Mouse (Mus musculus) thymus, adult 2 months (tissue): ENCODE measurements at regions not wholly inside any gene's neighbourhood (a gene's known extent, or its start where the extent isn't known, plus 50 kb on each side); places are given as distances from the start of the nearest gene placed in this dataset.

Experiments
- DNase-seq: peaks from one replicate; pipeline ENCODE4 v3.0.0; 2021
- H3K27ac ChIP-seq: fragments of 200-500 bp; 2 replicates; pipeline ENCODE4 v1.5.1; 2012; ENCODE audit warnings: low read length, control low read depth; ENCODE audit not compliant: control insufficient read depth, insufficient read depth
- H3K27me3 ChIP-seq: fragments of 200-500 bp; 2 replicates; pipeline ENCODE4 v1.6.1; 2012; ENCODE audit warnings: mild to moderate bottlenecking, low read length, moderate library complexity, mixed read lengths; ENCODE audit not compliant: control insufficient read depth, insufficient read depth
- H3K36me3 ChIP-seq: fragments of 200-500 bp; 2 replicates; pipeline ENCODE4 v1.6.1; 2012; ENCODE audit warnings: mild to moderate bottlenecking, low read length, moderate library complexity; ENCODE audit not compliant: control insufficient read depth, insufficient read depth
- H3K4me1 ChIP-seq: fragments of 200-500 bp; replicated peaks from 2 replicates; pipeline ENCODE4 v1.6.1; 2012; ENCODE audit warnings: low read length; ENCODE audit not compliant: control insufficient read depth, insufficient read depth
- H3K4me3 ChIP-seq: fragments of 200-500 bp; 2 replicates; pipeline ENCODE4 v1.5.1; 2012; ENCODE audit warnings: mild to moderate bottlenecking, low read length, control low read depth, moderate library complexity; ENCODE audit not compliant: control insufficient read depth, insufficient read depth
- CTCF ChIP-seq: fragments of 200-500 bp; IDR thresholded peaks from 2 replicates; pipeline ENCODE4 v1.5.1; 2012; ENCODE audit warnings: mild to moderate bottlenecking, control low read depth, low read length, moderate library complexity, borderline replicate concordance; ENCODE audit not compliant: control insufficient read depth, poor library complexity, insufficient read depth; ENCODE audit errors: extremely low read depth
- POLR2A ChIP-seq: fragments of 200-500 bp; IDR thresholded peaks from 2 replicates; pipeline ENCODE4 v1.6.1; 2012; ENCODE audit warnings: mild to moderate bottlenecking, low read length, control low read depth, moderate library complexity; ENCODE audit not compliant: control insufficient read depth, poor library complexity, insufficient read depth; ENCODE audit errors: extremely low read depth
- WGBS: fragments of 180-500 bp; shearing (Covaris S2); methylation state at CpG from one replicate; pipeline ENCODE4 v1.1.7; 2018; 5-methylcytosine and 5-hydroxymethylcytosine counted together

DNA sequence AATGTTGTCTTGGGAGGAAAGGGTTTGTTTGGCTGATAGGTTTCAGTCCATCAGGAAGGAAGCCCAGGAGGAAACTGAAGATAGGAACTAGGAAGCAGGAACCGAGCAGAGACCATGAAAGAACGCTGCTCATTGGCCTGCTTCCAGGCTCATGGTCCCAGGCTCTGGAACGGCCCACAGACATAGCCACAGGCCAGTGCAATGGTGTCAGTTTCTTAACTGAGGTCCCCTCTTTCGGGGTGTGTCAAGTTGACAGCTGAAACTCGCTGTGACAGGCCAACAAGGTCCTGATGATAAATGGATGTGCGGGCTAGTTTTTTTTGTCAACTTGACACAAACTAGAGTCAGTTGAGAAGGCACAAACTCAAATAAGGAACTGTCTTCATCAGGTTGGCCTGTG, 55.9 kb upstream of the Jdp2 start:
- Histone ChIP-seq H3K27me3 (no peaks in the 10 kb centered on the region), H3K27ac (no peak overlapping the region), H3K4me1 (peaks cover 50% of the 10 kb centered on the region), H3K4me3 (no peak overlapping the region), H3K36me3 (no peaks in the 10 kb centered on the region)
- TF ChIP-seq CTCF (no peak), POLR2A (no peak)
- 74% methylated on average over 6 of the region's 6 CpGs for WGBS
- no peak for DNase-seq

DNA sequence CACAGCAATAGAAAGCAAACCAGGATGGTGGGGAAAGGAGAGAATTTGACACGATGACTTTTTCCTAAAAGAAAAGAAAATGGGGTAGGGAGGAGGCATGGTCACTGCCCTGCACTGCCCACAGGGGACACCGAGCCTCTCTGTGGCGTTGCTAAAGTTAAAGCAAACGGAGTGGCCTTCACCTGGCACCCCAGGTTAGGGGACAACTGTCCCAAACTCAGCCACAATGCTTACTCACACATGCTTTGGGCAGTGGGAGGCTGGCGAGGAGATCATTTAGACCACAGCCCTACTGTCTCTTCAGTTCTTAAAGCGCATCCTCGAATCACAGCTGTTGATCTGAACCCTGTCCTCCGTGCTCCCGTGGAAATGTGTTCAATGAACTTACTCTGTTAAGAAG, 55.3 kb upstream of the Jdp2 start:
- Histone ChIP-seq H3K4me1 (peaks cover 47% of the 10 kb centered on the region), H3K27me3 (no peaks in the 10 kb centered on the region)
- WGBS = 89% methylated on average over 9 of the region's 9 CpGs

GRCm38 (mm10) chr12:85544801-85545200, 54.0 kb upstream of the Jdp2 start:
- H3K27ac ChIP-seq = no peak overlapping the region
- 80% methylated on average over 4 of the region's 4 CpGs for WGBS
- TF ChIP-seq POLR2A (no peak), CTCF (no peak)
- no peak overlapping the region for H3K4me3 ChIP-seq
- no peak for DNase-seq
- H3K36me3 ChIP-seq = no peaks in the 10 kb centered on the region
- peaks cover 37% of the 10 kb centered on the region for H3K4me1 ChIP-seq
- no peaks in the 10 kb centered on the region for H3K27me3 ChIP-seq

More for the DNA sequence above, 55.3 kb upstream of the Jdp2 start:
- Histone ChIP-seq H3K27ac (no peak overlapping the region), H3K4me3 (no peak overlapping the region), H3K36me3 (no peaks in the 10 kb centered on the region)
- TF ChIP-seq CTCF (no peak), POLR2A (no peak)
- no peak for DNase-seq

DNA sequence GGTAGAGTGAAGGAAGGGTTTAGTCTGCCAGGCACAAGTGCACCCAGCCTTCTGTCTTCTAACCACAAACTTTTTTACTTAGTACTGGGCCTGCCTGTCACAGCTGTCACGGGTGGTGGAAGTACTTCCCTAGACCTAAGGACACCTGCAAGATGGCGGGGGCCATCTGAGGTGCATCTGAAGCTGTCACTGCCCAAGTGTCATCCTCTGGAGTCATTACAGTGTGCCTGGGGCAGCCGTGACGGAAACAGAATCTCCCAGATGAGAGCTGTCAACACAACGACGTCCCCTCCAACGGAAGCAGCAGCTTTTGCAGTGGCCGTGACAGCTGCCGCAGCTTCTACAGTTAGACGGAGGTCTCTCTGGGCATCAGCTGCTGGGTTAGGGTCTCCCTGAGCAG, 53.1 kb upstream of the Jdp2 start:
- DNase-seq = peak; percentile 75
- no peak for TF ChIP-seq POLR2A
- TF ChIP-seq CTCF = no peak
- Histone ChIP-seq H3K4me1 (peaks cover 30% of the 10 kb centered on the region), H3K27ac (peak overlapping the region; percentile 91), H3K27me3 (no peaks in the 10 kb centered on the region), H3K4me3 (peak overlapping the region; percentile 2), H3K36me3 (no peaks in the 10 kb centered on the region)
- 2% methylated on average over 10 of the region's 10 CpGs for WGBS

DNA sequence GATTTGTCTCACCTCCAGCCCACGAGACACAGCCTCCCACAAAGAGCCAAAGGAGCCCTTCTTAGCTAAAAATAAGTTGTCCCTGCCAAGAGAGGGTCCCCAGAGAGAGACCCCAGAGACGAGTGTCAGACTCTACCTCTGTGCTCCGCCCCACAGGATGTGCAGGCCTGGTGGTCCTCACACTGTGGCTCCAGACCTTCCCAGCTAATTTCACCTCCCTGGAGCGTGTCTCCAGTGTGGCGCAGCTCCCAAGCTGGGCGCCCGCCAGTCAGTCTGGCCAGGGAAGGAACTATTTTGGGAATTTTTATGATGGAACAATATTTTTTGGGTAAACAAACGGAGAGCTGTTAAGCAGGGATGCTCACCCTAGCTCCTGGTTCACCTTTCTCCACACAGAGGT, 50.8 kb upstream of the Jdp2 start:
- Histone ChIP-seq H3K4me1 (peaks cover 21% of the 10 kb centered on the region), H3K27ac (no peak overlapping the region), H3K36me3 (no peaks in the 10 kb centered on the region), H3K4me3 (no peak overlapping the region), H3K27me3 (no peaks in the 10 kb centered on the region)
- DNase-seq = no peak
- WGBS = 90% methylated on average over 8 of the region's 8 CpGs
- TF ChIP-seq CTCF = no peak
- no peak for TF ChIP-seq POLR2A
